Mouse (Mus musculus): ENCODE results near the gene Akr1b10.
"Not testable (repeated sequence)": the region's sequence is repeated elsewhere in the genome, so short reads cannot be mapped to it uniquely, and the experiment has no call there.

The Akr1b10 gene

DNA sequence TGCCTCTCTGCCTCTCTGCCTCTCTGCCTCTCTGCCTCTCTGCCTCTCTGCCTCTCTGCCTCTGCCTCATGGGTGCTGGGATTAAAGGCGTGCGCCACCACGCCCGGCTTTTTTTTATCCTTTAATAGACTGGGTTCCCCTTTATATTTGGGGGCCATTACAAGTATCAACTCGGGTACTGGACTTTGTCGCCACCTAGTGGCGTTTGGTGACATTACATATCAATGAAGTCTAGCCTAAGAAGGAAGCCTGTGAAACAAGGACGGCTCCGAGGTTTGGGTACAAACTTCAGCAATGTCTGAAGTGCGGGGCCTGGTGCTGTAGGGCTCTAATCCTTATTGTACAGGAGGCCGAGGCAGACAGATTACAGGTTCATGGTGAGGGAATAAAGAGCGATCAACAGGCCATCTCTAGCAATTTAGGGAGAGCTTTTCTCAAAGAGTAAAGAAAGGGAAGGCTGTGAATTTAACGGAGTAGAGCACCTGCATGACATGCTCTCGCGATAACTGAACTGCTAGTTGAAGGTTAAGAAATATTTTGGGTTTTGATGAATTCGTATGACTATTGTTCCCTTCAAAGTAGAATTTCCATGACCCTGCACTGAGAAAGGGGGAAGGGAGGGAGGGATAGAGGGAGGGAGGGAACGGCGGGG lies 12.2 kb upstream of the Akr1b10 start:
- DNase-seq (ENCODE audit: low read depth, low spot score): peak; percentile 92

DNA sequence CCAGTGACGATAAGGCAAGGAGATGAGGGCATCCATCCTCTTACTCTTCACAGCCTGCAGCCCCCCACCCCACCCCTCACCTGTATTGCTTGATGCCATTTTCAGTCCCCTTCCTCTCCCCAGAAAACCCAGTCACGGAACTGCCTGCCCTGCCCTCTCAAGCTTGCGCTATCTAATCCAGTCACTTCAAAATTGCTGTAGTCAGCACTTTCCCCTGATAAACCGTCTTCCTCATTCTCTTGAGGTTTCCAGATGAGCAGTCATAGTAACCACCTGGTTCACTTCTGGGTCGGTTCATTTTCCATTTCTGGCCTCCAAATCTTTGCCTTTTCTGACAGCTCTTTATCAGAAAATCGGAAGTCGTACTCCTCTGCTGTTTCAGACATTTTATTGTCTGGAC lies 10.2 kb upstream of the Akr1b10 start:
- DNase-seq (ENCODE audit: low read depth, low spot score): no peak

DNA sequence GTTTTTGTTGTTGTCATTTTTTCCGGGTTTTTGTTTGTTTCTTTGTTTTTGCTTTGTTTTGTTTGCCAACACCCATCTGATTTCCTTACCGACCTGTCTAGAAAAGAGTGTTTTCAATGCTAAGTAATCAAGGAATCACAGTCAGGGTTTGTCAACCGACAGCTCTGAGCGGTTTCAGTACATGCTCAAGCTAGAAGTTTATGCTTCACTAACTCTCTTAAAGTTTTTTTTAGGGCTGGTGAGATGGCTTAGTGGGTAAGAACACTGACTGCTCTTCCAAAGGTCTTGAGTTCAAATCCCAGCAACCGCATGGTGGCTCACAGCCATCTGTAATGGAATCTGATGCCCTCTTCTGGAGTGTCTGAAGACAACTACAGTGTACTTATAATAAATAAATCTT lies 8.1 kb upstream of the Akr1b10 start:
- not testable (repeated sequence) for DNase-seq (ENCODE audit: low read depth, low spot score)

DNA sequence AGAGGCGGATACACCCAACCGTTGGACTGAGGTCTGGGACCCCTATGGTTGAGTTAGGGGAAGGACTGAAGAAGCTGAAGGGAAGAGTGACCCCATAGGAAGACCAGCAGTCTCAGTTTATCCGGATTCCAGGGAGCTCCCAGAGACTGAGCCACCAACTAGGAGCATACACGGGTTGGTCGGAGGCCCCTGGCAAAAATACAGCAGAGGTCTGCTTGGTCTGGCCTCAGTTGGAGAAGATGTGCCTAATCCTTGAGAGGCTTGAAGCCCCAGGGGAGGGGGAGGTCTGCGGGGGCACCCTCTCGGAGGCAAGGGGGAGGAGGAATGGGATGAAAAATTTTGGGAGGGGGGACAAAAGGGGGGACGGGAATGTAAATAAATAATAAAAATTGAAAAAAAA lies 617 bp upstream of the Akr1b10 start:
- DNase-seq (ENCODE audit: low read depth, low spot score): no peak

DNA sequence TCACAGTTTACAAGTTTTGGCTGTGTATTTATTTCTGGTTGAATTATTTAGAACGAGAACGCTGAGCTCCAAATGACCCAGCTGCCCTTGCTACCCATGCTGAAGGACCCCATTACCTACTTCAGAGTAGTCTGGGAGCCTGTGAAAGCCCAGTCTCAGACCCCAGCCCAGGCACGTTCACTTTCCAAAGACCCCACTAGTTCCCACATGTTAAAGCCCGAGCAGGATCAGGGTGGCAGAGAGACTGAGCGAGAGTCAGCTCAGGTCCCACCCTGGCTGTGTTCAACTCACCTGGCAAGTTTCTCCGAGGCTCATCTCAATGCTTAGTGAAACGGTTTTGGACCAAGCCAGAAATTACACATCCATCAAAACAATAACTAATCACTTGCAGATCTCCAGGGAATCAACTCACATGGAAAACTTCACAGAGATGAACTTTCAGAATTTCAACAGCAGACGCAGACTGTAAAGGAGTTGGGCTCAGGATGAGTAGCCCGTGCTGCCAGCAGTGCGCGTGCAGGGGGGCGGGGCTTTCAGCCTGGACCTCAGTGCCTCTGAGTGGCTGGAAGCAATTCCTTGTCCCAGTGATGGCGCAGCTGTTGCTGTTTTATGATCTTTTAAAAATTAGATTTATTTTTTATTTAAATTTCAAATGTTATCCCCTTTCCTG lies 818 bp downstream of the Akr1b10 start:
- DNase-seq (ENCODE audit: low read depth, low spot score): peak; percentile 54

- DNase-seq (ENCODE audit: low read depth, low spot score): no peak
Observed at GRCm38 (mm10) chr6:34388420-34389156, 4.6 kb downstream of the Akr1b10 start.

DNA sequence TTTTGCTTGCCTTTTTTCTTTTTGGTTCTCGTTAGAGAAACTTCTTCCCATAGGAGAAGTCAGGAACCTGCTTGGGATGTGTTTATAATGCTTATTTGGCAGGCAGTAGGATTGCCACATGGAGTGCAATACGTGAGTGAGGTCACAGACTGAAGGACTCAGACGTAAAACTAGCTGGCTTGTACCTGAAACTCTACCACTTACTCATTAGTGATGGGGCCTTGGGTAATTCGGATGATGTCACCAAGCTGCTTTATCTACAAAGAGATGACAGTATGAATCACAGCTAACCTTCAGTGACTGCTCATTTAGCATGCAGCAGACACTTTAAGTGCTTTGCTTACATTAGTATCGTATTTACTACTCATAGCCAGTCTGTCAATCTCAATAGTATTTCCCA lies 11.9 kb downstream of the Akr1b10 start:
- peak; percentile 46 for DNase-seq (ENCODE audit: low read depth, low spot score)

GRCm38 (mm10) chr6:34398431-34398830 lies 14.4 kb downstream of the Akr1b10 start:
- DNase-seq (ENCODE audit: low read depth, low spot score): no peak

DNA sequence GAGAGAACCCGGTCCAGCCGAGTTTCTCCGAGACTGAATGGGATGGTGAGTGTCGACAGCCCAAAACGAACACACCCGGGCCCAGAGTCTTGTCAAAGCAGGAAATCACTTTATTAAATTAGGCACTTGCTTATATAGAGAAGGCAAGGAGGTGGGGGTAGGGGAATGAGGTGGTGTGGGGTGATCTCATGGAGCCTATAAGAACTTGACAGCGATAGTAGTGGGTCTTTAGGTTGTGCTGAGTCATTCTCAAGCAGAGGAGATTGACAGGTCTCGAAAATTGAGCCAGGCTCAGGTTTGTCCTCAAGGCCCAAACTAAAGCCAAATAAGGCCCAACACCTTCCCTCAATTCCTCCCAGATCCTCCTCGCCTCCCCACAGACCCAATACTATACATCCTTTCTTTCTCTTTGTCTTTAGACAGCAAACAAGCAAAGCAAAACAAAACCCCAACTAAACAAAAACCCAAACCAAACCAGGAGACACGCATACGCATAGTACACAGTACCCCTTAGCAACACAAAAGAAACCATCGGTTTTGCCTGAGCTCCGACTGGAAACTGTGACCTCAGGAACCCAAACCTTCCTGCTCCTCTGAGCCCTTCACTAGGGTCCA lies 15.7 kb downstream of the Akr1b10 start:
- peak; percentile 17 for DNase-seq (ENCODE audit: low read depth, low spot score)

DNA sequence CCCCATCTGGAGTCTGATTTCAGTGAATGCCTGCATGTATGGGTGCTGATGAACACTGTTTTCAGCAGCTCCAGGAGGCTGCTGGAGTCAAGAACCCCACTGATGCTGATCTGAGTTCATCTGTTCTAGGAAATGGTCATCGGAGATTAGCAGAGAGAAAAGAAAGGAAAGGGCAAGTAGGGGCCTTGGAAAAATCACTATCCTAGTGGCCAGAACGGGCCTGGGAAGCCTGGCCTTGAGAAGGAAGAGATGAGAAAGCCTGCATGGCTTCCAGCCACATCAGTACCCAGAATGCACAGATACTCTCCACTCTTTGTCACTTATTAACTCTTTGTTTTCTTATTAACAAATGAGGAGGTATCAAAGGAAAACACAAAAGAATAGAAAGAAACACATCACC lies 16.7 kb downstream of the Akr1b10 start:
- DNase-seq (ENCODE audit: low read depth, low spot score): no peak

DNA sequence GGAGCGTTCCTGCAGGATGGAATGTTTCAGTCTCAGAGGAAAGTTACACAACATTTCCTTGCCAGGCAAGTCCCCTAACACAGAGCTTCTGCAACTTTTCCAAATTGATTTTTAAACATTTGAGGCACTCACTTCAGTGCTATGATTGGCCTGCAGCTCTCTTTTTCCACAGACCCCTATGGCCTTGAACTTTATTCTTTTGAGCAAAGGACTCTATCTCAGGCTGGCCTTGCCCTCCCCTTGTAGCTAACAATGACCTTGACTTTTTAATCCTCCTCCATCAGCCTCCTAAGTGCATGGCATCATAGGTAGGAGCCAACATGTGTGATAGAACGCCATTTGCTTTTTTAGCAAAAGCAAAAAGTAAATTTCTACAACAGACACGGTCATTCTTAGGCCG lies 22.7 kb downstream of the Akr1b10 start:
- no peak for DNase-seq (ENCODE audit: low read depth, low spot score)

- DNase-seq (ENCODE audit: low read depth, low spot score): no peak
Observed at GRCm38 (mm10) chr6:34407403-34407802, 23.4 kb downstream of the Akr1b10 start.

GRCm38 (mm10) chr6:34412023-34412422 lies 28.0 kb downstream of the Akr1b10 start, which contains the start of gene Akr1b7:
TSS of gene Akr1b7 (plus strand) at chr6:34412334.
- DNase-seq (ENCODE audit: low read depth, low spot score): no peak

GRCm38 (mm10) chr6:34412688-34413087 lies 28.7 kb downstream of the Akr1b10 start:
- no peak for DNase-seq (ENCODE audit: low read depth, low spot score)

DNA sequence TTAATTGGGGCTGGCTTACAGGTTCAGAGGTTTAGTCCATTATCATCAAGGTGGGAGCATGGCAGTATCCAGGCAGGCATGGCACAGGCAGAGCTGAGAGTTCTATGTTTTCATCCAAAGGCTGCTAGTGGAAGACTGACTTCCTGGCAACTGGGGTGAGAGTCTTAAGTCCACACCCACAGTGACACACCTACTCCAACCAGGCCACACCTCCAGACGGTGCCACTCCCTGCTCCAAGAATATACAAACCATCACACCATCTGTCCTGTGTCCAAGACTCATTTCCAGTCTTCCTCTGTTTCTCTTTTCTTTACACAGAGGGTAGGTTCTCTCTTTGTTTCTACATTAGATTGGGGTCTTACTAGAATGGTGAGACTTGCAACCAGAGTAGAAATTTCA lies 29.4 kb downstream of the Akr1b10 start:
- DNase-seq (ENCODE audit: low read depth, low spot score): peak; percentile 51

DNA sequence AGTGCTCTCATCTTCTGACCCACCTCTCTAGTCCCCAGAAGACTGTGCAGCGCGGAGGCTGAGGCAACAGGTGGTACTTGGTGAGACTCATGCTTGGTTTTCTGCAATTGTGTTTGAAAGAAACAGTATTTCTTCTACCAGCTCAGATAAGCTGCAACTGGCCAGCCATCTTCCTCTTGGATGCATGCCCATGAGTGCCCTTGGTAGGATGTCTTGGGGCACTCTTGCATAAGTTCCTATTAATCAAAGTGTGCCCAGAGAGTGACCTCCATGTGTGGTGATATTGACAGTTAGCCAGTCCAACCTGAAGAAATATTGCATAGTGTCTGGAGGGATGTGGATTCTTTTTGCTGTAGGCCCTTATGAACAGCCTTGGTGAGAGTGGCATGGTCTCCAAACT lies 32.5 kb downstream of the Akr1b10 start:
- no peak for DNase-seq (ENCODE audit: low read depth, low spot score)

- DNase-seq (ENCODE audit: low read depth, low spot score): no peak
Observed at GRCm38 (mm10) chr6:34419071-34419470, 35.1 kb downstream of the Akr1b10 start.

- DNase-seq (ENCODE audit: low read depth, low spot score): no peak
Observed at GRCm38 (mm10) chr6:34439006-34439405, 55.0 kb downstream of the Akr1b10 start.

GRCm38 (mm10) chr6:34441556-34442257 lies 57.7 kb downstream of the Akr1b10 start:
- DNase-seq (ENCODE audit: low read depth, low spot score): peak; percentile 31

- peak; percentile 87 for DNase-seq (ENCODE audit: low read depth, low spot score)
Observed at GRCm38 (mm10) chr6:34443791-34444190, 59.8 kb downstream of the Akr1b10 start.

Measured in 3T3-L1 (cell line).